Mouse (Mus musculus) heart, postnatal 0 days (tissue): Measurements from ENCODE around the gene Ube2c. TPM values are rescaled to one million over a fixed set of nuclear protein-coding genes. Genes with fewer than 3 reads are reported as not detected.

Experiments used
- ATAC-seq: fragments of 200-750 bp; cut with Nextera tagmentation; 2 replicates; pipeline ENCODE4 v1.8.0; 2017; ENCODE audit warnings: low read depth, moderate number of reproducible peaks, moderate library complexity; ENCODE audit not compliant: insufficient read depth
- DNase-seq: peaks from one replicate; pipeline ENCODE4 v3.0.0-alpha.2; 2016; ENCODE audit warnings: low spot score
- H3K27ac ChIP-seq: fragments of 300-500 bp; sonication (generic); 2 replicates; pipeline ENCODE4 v1.5.1; 2014; ENCODE audit warnings: low read depth, mild to moderate bottlenecking
- H3K27me3 ChIP-seq: fragments of 300-500 bp; sonication (generic); 2 replicates; pipeline ENCODE4 v1.6.1; 2014; ENCODE audit warnings: low read length, mixed read lengths; ENCODE audit not compliant: control insufficient read depth, insufficient read depth
- H3K36me3 ChIP-seq: fragments of 300-500 bp; sonication (generic); replicated peaks from 2 replicates; pipeline ENCODE4 v1.6.1; 2014; ENCODE audit warnings: low read length, mixed read lengths; ENCODE audit not compliant: control insufficient read depth, insufficient read depth
- H3K4me1 ChIP-seq: fragments of 300-500 bp; sonication (generic); 2 replicates; pipeline ENCODE4 v1.6.1; 2014; ENCODE audit warnings: antibody characterized with exemption; ENCODE audit not compliant: control insufficient read depth, insufficient read depth
- H3K4me2 ChIP-seq: fragments of 300-500 bp; sonication (generic); 2 replicates; pipeline ENCODE4 v1.6.1; 2014; ENCODE audit warnings: low read depth, mild to moderate bottlenecking, low read length, moderate library complexity
- H3K4me3 ChIP-seq: fragments of 300-500 bp; sonication (generic); 2 replicates; pipeline ENCODE4 v1.5.1; 2014; ENCODE audit warnings: low read depth, low read length
- H3K9ac ChIP-seq: fragments of 300-500 bp; sonication (generic); replicated peaks from 2 replicates; pipeline ENCODE4 v1.6.1; 2014; ENCODE audit warnings: low read depth, low read length, mixed read lengths
- H3K9me3 ChIP-seq: fragments of 300-500 bp; sonication (generic); replicated peaks from 2 replicates; pipeline ENCODE4 v1.6.1; 2016; ENCODE audit warnings: low read length; ENCODE audit not compliant: control insufficient read depth
- CTCF ChIP-seq: IDR thresholded peaks from 2 replicates; pipeline ENCODE4 v1.5.1; 2016; ENCODE audit warnings: antibody characterized with exemption, control low read depth, low read depth
- EP300 ChIP-seq: IDR thresholded peaks from 2 replicates; pipeline ENCODE4 v1.6.1; 2016; ENCODE audit warnings: antibody characterized with exemption, low read depth
- WGBS: fragments of 180-500 bp; shearing (Covaris S2); extraction: QIAGEN DNeasy Blood & Tissue Kit; methylation state at CpG from one replicate; pipeline ENCODE4 v1.1.7; 2014; 5-methylcytosine and 5-hydroxymethylcytosine counted together
- polyA plus RNA-seq: library from polyadenylated mRNA; unstranded; fragments of >200 nt; fragmentation: Nextera tagmentation; extraction: Ambion mirVana; gene quantifications from 2 replicates; pipeline ENCODE4 v1.2.1, GENCODE M21; 2015
- total RNA-seq: library from RNA; depleted of rRNA; stranded (reverse); fragments of >200 nt; gene quantifications from 2 replicates; pipeline ENCODE4 v1.2.3, GENCODE M21; 2014; ENCODE audit warnings: low replicate concordance

Ube2c gene
- total and polyA plus RNA-seq, 2 experiments from 2014 or later: 117 to 175 TPM

- no peak overlapping the region for H3K4me3 ChIP-seq
- H3K36me3 ChIP-seq: no peaks in the 10 kb centered on the region
- no peak for TF ChIP-seq CTCF
- TF ChIP-seq EP300: no peak
- H3K27me3 ChIP-seq: no peaks in the 10 kb centered on the region
- H3K4me2 ChIP-seq: no peak overlapping the region
- no peaks in the 10 kb centered on the region for H3K4me1 ChIP-seq
- H3K27ac ChIP-seq: no peak overlapping the region
- H3K9ac ChIP-seq: no peak overlapping the region
- no peaks in the 10 kb centered on the region for H3K9me3 ChIP-seq
- no peak for ATAC-seq
- DNase-seq: no peak
- 75% methylated on average over 5 of the region's 5 CpGs for WGBS
Measured at GRCm38 (mm10) chr2:164734839-164735238, 34.9 kb upstream of the Ube2c start.

DNA sequence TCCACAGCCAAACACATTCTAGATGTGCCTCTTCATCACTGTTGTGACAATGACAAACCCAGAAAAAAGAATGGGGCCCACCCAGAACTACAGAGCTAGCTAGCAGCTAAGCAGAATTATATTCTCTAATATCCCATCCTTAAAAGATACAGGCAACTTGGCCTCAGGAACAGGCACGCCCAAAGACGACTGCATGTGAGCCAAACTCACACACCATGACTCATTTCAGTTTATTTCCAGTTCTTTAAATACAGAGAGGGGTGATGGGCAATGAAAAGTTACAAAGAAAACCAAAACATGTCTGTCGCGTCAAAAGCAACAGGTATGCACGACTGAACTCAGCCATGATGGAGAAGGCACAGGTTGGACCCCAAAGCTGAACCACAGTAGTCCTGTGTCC, 34.3 kb upstream of the Ube2c start:
- Histone ChIP-seq H3K4me2 (no peak overlapping the region), H3K27me3 (no peaks in the 10 kb centered on the region), H3K9me3 (no peaks in the 10 kb centered on the region), H3K4me3 (no peak overlapping the region), H3K27ac (no peak overlapping the region), H3K9ac (no peak overlapping the region), H3K4me1 (no peaks in the 10 kb centered on the region), H3K36me3 (no peaks in the 10 kb centered on the region)
- DNase-seq (no peak), ATAC-seq (no peak)
- TF ChIP-seq CTCF (no peak), EP300 (no peak)
- WGBS: 83% methylated on average over 5 of the region's 5 CpGs

DNA sequence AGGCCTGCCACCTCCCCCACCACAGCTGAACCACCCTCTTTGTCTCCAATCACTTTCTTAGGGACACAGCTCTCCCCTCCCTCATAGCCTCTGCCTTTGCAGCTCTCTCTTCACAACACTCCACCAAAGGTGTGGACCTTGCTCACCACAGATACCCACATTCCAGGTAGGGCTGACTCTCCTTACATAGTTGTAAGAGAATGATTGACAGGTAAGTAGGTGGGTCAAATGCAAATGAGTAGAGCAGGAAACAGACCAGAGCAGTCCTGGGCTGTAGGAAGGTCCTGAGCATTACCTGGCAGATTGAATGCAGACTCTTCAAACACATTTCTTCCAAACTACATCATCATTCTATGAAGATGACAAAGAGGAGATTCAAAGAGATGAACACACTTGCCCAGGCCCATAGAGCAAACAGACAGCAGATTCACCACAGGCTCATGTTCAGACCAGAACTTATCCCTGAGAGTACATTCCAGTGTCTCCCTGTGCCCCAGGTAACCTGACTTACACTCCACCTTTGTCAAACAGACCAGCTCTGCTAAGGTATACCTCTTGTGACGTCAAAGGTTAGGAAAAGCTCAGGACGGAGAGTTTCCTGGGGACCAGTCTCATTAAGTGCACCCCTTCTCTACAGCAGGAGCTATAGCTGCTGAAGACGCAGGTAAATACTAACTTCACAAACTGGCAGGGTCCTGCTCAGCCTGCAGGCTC, 32.2 kb upstream of the Ube2c start:
- Histone ChIP-seq H3K36me3 (no peaks in the 10 kb centered on the region), H3K9ac (no peak overlapping the region), H3K27ac (no peak overlapping the region), H3K4me2 (no peak overlapping the region), H3K4me1 (no peaks in the 10 kb centered on the region), H3K27me3 (no peaks in the 10 kb centered on the region), H3K9me3 (no peaks in the 10 kb centered on the region), H3K4me3 (no peak overlapping the region)
- ATAC-seq: no peak
- no peak for DNase-seq
- WGBS: 68% methylated on average over 3 of the region's 3 CpGs
- TF ChIP-seq CTCF: no peak
- no peak for TF ChIP-seq EP300

DNA sequence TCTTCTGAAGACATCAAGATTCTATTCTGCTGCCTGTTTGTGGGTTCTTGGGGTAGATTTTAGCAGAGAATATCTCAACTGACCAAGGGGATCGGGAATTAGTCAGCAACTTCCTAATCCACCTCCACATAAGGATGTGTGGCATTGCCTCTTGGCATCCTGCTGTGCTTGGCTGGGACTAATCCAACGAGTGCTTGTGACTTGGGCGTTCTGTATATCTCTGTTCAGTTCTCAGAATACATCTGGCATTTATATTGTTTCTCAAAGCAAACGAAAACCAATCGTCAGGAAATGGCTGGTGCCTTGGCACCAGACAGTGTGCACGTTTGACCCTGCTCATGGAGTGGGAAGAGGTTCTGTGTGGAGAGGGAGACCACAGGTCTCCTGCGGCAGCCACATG, 29.8 kb upstream of the Ube2c start:
- TF ChIP-seq EP300: no peak
- TF ChIP-seq CTCF: no peak
- no peaks in the 10 kb centered on the region for H3K9me3 ChIP-seq
- H3K4me1 ChIP-seq: peaks cover under 1% of the 10 kb centered on the region
- no peak overlapping the region for H3K9ac ChIP-seq
- DNase-seq: no peak
- no peak for ATAC-seq
- H3K4me2 ChIP-seq: no peak overlapping the region
- 39% methylated on average over 7 of the region's 7 CpGs for WGBS
- H3K27me3 ChIP-seq: no peaks in the 10 kb centered on the region
- no peak overlapping the region for H3K27ac ChIP-seq
- H3K36me3 ChIP-seq: no peaks in the 10 kb centered on the region
- no peak overlapping the region for H3K4me3 ChIP-seq

- no peak overlapping the region for H3K9ac ChIP-seq
Measured at GRCm38 (mm10) chr2:164744987-164745386, 24.7 kb upstream of the Ube2c start.

More at GRCm38 (mm10) chr2:164744987-164745386, 24.7 kb upstream of the Ube2c start:
- Histone ChIP-seq H3K27ac (no peak overlapping the region), H3K36me3 (peaks cover 24% of the 10 kb centered on the region), H3K4me1 (peaks cover 14% of the 10 kb centered on the region), H3K4me3 (peak overlapping the region; percentile 86), H3K4me2 (peak overlapping the region; percentile 82), H3K27me3 (no peaks in the 10 kb centered on the region), H3K9me3 (no peaks in the 10 kb centered on the region)
- 60% methylated on average over 13 of the region's 13 CpGs for WGBS
- TF ChIP-seq CTCF: no peak
- no peak for TF ChIP-seq EP300
- no peak for DNase-seq
- ATAC-seq: no peak
